Mouse (Mus musculus) brain, embryonic 14.5 days (tissue): Measurements from ENCODE around the gene 4931428L18Rik. TPM values are rescaled to one million over a fixed set of nuclear protein-coding genes. Genes with fewer than 3 reads are reported as not detected.

Source experiments
- DNase-seq: peaks from one replicate; pipeline ENCODE4 v3.0.0-alpha.2; 2011; ENCODE audit warnings: low read depth
- CTCF ChIP-seq: fragments of 200-500 bp; IDR thresholded peaks from 2 replicates; pipeline ENCODE4 v1.5.1; 2012; ENCODE audit warnings: inconsistent platforms, mild to moderate bottlenecking, moderate library complexity, borderline replicate concordance; ENCODE audit not compliant: insufficient read depth, insufficient read length; ENCODE audit errors: extremely low read depth
- POLR2A ChIP-seq: fragments of 200-500 bp; IDR thresholded peaks from 2 replicates; pipeline ENCODE4 v1.6.1; 2012; ENCODE audit warnings: mild to moderate bottlenecking, inconsistent platforms, borderline replicate concordance; ENCODE audit not compliant: poor library complexity, insufficient read depth, insufficient read length, severe bottlenecking; ENCODE audit errors: extremely low read depth
- polyA plus RNA-seq: library from polyadenylated mRNA; depleted of rRNA; stranded (reverse); fragments of >200 nt; gene quantifications from 2 replicates; pipeline ENCODE4 v1.2.3, GENCODE M21; 2012

4931428L18Rik gene
- polyA plus RNA-seq, 1 experiment: not detected

GRCm38 (mm10) chr1:31142288-31143094 lies 80.0 kb downstream of the 4931428L18Rik start:
- TF ChIP-seq CTCF (no peak), POLR2A (no peak)
- peak; percentile 39 for DNase-seq

GRCm38 (mm10) chr1:31138387-31138786 lies 84.1 kb downstream of the 4931428L18Rik start:
- no peak for DNase-seq
- no peak for TF ChIP-seq CTCF
- TF ChIP-seq POLR2A: no peak

DNA sequence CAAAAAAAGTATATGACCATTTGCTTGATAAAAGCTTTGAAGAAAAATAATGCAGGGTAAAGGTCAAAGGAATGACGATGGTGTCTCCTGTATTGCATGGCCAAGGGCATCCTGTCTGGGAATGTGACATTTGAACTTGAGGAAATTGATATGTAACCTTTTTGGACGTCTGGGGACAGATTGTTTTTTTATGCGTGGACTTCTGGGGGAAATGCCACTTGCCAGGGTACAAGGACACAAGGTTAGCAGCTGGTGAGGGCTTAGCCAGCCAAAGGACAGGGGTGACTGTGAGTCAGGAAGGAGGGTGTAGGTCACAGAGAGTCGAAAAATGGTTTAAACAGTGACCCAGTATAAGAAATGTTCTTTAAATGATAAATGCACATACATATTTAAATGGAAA lies 109.0 kb downstream of the 4931428L18Rik start:
- no peak for DNase-seq
- TF ChIP-seq POLR2A (no peak), CTCF (no peak)

DNA sequence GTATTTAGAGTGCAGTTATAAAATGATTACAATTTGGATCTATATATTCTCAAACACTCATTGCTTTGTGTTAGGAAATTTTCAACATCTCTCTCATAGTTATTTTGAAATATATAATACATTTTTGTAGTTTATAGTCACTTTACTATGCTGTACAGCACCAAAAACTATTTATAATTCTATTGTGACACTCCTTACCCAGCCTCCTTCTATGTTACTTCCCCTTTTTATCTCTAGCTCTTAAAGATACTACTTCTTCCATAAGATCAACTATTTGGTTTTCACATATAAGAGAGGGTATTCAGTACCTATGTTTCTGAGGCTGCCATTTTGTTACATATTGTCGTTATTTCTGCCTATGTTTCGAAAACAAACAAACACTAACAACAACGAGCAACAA lies 114.5 kb downstream of the 4931428L18Rik start:
- no peak for TF ChIP-seq POLR2A
- no peak for TF ChIP-seq CTCF
- no peak for DNase-seq

DNA sequence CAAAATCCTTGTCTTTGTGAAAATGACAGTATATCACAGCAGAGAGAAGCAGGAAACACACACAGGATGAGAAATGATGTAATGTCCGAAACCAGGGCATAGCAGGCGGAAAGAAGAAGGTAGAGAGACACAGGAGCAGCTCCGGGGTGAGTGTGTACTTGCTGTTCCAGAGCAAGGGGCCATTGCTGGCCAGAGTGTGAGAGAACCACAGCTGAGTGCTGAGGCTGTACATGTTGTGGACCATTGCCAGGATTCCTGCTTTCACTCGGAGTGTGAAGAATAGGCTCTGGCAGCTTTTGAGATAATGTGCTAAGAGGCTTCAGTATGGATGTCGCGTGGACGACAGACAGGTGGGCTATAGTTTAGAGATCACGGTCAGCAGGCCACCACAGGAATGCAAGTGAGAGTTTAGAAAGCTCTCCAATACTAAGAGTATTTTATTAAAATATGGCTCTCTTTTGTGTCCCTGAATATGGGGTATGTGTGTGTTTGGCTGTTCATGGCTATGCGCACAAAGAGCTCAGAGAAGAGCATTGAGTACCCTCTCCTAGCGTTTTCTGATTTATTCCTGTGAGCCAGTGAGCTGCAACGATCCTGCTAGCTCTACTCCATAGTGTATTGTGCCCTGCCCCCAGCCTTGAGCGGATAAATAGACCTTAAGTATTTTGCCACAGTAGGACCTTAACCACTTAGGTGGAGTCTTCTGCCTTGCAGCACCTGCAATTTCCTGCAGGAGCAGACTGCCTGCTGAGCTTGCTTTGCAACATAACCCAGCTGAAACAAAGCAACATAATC lies 119.4 kb downstream of the 4931428L18Rik start:
- DNase-seq: peak; percentile 67
- TF ChIP-seq POLR2A: no peak
- no peak for TF ChIP-seq CTCF

- DNase-seq: no peak
Observed at GRCm38 (mm10) chr1:31102280-31102679, 120.2 kb downstream of the 4931428L18Rik start.

GRCm38 (mm10) chr1:31097208-31097607 lies 125.3 kb downstream of the 4931428L18Rik start:
- no peak for DNase-seq
- no peak for TF ChIP-seq POLR2A
- no peak for TF ChIP-seq CTCF

More at GRCm38 (mm10) chr1:31102280-31102679, 120.2 kb downstream of the 4931428L18Rik start:
- TF ChIP-seq CTCF (no peak), POLR2A (no peak)

DNA sequence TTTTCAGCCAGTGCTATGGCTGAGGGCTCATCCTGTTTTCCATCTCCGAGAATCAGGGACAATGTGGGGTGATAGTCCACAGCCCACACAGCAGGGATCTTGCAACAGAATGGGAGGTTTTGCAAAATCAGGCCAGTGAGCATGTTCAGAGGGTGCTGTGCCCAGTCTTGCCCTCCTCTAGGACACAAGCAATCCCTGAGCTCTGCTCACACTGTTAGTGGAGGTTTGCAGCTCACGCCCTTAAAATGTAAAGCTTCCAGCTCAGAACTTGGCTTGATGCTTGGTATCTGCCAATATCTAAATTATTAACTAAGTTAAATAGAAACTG lies 126.1 kb downstream of the 4931428L18Rik start:
- TF ChIP-seq POLR2A (no peak), CTCF (no peak)
- DNase-seq: no peak

- no peak for DNase-seq
- no peak for TF ChIP-seq CTCF
- no peak for TF ChIP-seq POLR2A
Observed at GRCm38 (mm10) chr1:31095706-31096465, 126.6 kb downstream of the 4931428L18Rik start.

- no peak for DNase-seq
- TF ChIP-seq CTCF (no peak), POLR2A (no peak)
Observed at GRCm38 (mm10) chr1:31094792-31095191, 127.7 kb downstream of the 4931428L18Rik start.

DNA sequence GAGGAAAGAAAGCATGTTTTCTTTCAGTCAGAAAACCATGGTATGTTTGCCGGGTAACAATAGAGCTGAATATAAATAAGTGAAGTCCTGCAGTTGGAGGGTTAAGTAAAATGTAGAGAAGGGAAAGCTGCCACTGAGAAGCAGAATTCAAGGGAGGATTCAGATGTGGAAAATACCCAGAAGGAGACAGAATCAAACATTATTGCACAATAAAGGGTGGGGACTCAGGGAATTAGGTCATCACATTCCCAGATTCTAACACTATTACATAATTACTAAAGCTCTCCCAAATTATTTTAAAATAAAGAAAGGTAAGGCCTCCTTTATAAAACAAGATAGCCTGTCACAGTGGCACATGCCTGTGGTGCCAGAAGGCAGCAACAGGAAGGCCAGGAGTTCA lies 128.5 kb downstream of the 4931428L18Rik start:
- DNase-seq: no peak
- TF ChIP-seq CTCF: no peak
- TF ChIP-seq POLR2A: no peak

DNA sequence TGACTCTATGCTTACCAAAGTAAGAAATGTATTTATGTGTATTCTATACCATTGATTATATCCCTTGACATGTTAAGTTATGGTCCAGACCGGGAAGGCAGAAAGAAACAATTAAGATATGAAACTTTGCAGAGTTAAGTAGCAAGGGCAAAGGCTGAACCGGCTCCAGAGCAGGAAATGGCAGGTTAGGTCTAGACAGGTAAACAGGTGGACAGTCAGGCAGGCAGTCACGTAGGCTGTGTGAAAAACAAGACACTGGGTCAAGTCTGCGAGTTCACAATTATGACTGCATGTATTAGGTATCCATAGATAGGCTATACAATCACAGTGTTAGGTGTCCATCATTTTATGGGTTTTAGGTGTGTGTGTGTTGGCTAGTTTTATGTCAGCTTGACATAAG lies 133.8 kb downstream of the 4931428L18Rik start:
- no peak for DNase-seq
- TF ChIP-seq POLR2A (no peak), CTCF (no peak)
